Mouse (Mus musculus) adrenal gland, adult 8-10 months (tissue): Measurements from ENCODE around the gene Skp1a. TPM values are rescaled to one million over a fixed set of nuclear protein-coding genes. Genes with fewer than 3 reads are reported as not detected.

Source experiments
- DNase-seq: peaks from one replicate; pipeline ENCODE4 v3.0.0; 2022
- total RNA-seq, 4 experiments: library from RNA; stranded (reverse); gene quantifications; 2 replicates each; pipeline ENCODE4 v1.2.4; 2022

The Skp1a gene
- total RNA-seq, 4 experiments from 2014 or later: 463 to 561 (median 519) TPM

GRCm38 (mm10) chr11:52255077-52255476 is 23.3 kb downstream of the Skp1a start:
- DNase-seq: no peak

- no peak for DNase-seq
Observed at GRCm38 (mm10) chr11:52257376-52257775, 25.6 kb downstream of the Skp1a start.

- DNase-seq: no peak
Observed at GRCm38 (mm10) chr11:52258711-52259110, 26.9 kb downstream of the Skp1a start.

- no peak for DNase-seq
Observed at GRCm38 (mm10) chr11:52260878-52261277, 29.1 kb downstream of the Skp1a start.

- no peak for DNase-seq
Observed at GRCm38 (mm10) chr11:52261937-52262336, 30.1 kb downstream of the Skp1a start.

GRCm38 (mm10) chr11:52262338-52262737 is 30.5 kb downstream of the Skp1a start:
- DNase-seq: no peak

GRCm38 (mm10) chr11:52264871-52265270 is 33.1 kb downstream of the Skp1a start:
- DNase-seq: no peak

- DNase-seq: no peak
Observed at GRCm38 (mm10) chr11:52265616-52266307, 34.0 kb downstream of the Skp1a start.

- DNase-seq: no peak
Observed at GRCm38 (mm10) chr11:52267271-52267670, 35.5 kb downstream of the Skp1a start.

- no peak for DNase-seq
Observed at GRCm38 (mm10) chr11:52268104-52268835, 36.5 kb downstream of the Skp1a start.

- no peak for DNase-seq
Observed at GRCm38 (mm10) chr11:52269841-52270240, 38.0 kb downstream of the Skp1a start.

GRCm38 (mm10) chr11:52271765-52272495 is 40.1 kb downstream of the Skp1a start:
- no peak for DNase-seq

GRCm38 (mm10) chr11:52272619-52273018 is 40.8 kb downstream of the Skp1a start:
- DNase-seq: no peak

- DNase-seq: no peak
Observed at GRCm38 (mm10) chr11:52273183-52273941, 41.6 kb downstream of the Skp1a start.

- no peak for DNase-seq
Observed at GRCm38 (mm10) chr11:52273942-52274330, 42.1 kb downstream of the Skp1a start.

- no peak for DNase-seq
Observed at GRCm38 (mm10) chr11:52274456-52275112, 42.8 kb downstream of the Skp1a start.

GRCm38 (mm10) chr11:52275366-52275765 is 43.6 kb downstream of the Skp1a start:
- DNase-seq: no peak

GRCm38 (mm10) chr11:52275774-52276555 is 44.2 kb downstream of the Skp1a start:
- peak; percentile 67 for DNase-seq

- DNase-seq: no peak
Observed at GRCm38 (mm10) chr11:52276961-52277391, 45.2 kb downstream of the Skp1a start.

- DNase-seq: no peak
Observed at GRCm38 (mm10) chr11:52277433-52278150, 45.8 kb downstream of the Skp1a start.
